9 mouse cellular contexts compared by ENCODE assay signal in the genomic region with DNA sequence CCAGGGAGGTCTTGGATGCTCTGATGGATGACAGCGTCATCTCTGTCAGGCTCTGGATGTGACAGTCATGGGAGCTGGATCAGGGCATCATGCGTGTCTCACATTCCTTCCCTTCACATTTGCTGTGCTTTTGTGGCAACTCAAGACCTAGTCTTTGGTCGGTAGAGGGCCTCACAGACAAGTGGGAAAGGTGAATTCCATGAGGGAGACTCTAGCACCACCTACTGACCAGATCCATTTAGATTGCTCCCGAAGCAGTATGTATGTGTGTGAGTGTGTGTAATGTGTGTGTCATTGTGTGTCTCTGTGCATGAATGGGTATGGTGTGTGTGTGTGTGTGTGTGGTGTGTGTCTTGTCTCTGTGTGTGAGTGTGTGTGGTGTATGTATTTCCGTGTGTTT. TPM values are rescaled to one million over a fixed set of nuclear protein-coding genes. Genes with fewer than 3 reads are reported as not detected.
DNase-seq lines count a peak whose midpoint lies in the region; ATAC-seq and TF ChIP-seq lines count a peak whose summit lies in the region.
"Had no signal": no experiment of that assay in that cellular context is flagged by ENCODE, and none has a peak within 500 bp of the region (broad histone marks: within the 10 kb centered on the region; RNA-seq: fewer than 3 reads in every experiment).

No protein-coding gene starts in this region.

- ATAC-seq in heart, postnatal 0 days (ENCODE audit: insufficient read depth, low read depth), result peak; percentile 56; the same call in 1 of the 2 replicates

- H3K27me3 ChIP-seq in E14TG2a.4 (ENCODE audit: insufficient read depth, low read length), result no peaks in the 10 kb centered on the region
- peaks cover 5% of the 10 kb centered on the region; the same call in 1 of the 2 replicates for H3K27me3 ChIP-seq in heart, postnatal 0 days (ENCODE audit: control insufficient read depth, insufficient read depth, low read length)
- H3K27me3 ChIP-seq: liver, embryonic 13.5 days had no signal

- peaks cover 59% of the 10 kb centered on the region for H3K4me1 ChIP-seq in E14TG2a.4 (replicated peaks; ENCODE audit: low read depth, low read length)
- no peaks in the 10 kb centered on the region for H3K4me1 ChIP-seq in heart, postnatal 0 days (ENCODE audit: control insufficient read depth, insufficient read depth)
- H3K4me1 ChIP-seq: liver, embryonic 13.5 days had no signal

- peak; percentile 63 for TF ChIP-seq CTCF in E14TG2a.4 (conservative IDR thresholded peaks at IDR 0.05; ENCODE audit: low read length)
- TF ChIP-seq CTCF in heart, postnatal 0 days (IDR thresholded peaks at IDR 0.05; ENCODE audit: low read depth), result peak; percentile 99

- TF ChIP-seq EP300 in heart, postnatal 0 days (IDR thresholded peaks at IDR 0.05; ENCODE audit: low read depth), result no peak

- no peak overlapping the region for H3K9ac ChIP-seq in heart, postnatal 0 days (replicated peaks; ENCODE audit: low read depth, low read length)
- H3K9ac ChIP-seq: liver, embryonic 13.5 days had no signal

- peaks cover 89% of the 10 kb centered on the region for H3K36me3 ChIP-seq in E14TG2a.4 (ENCODE audit: insufficient read depth, low read length)
- peaks cover 4% of the 10 kb centered on the region; the same call in 1 of the 2 replicates for H3K36me3 ChIP-seq in heart, postnatal 0 days (replicated peaks; ENCODE audit: control insufficient read depth, insufficient read depth, low read length)
- H3K36me3 ChIP-seq: liver, embryonic 13.5 days had no signal

- H3K4me3 ChIP-seq in E14TG2a.4 (replicated peaks; ENCODE audit: low read length), result no peak overlapping the region
- no peak overlapping the region for H3K4me3 ChIP-seq in heart, postnatal 0 days (ENCODE audit: low read depth, low read length)
- H3K4me3 ChIP-seq: liver, embryonic 13.5 days had no signal

- no peaks in the 10 kb centered on the region for H3K9me3 ChIP-seq in E14TG2a.4 (ENCODE audit: low read length)
- no peaks in the 10 kb centered on the region for H3K9me3 ChIP-seq in heart, postnatal 0 days (replicated peaks; ENCODE audit: control insufficient read depth, low read length)
- H3K9me3 ChIP-seq: liver, embryonic 13.5 days had no signal

- no peak overlapping the region for H3K27ac ChIP-seq in heart, postnatal 0 days (ENCODE audit: low read depth)
- H3K27ac ChIP-seq: liver, embryonic 13.5 days had no signal

- no peak overlapping the region for H3K4me2 ChIP-seq in heart, postnatal 0 days (ENCODE audit: low read depth, low read length)
- H3K4me2 ChIP-seq: liver, embryonic 13.5 days had no signal

- DNase-seq in adrenal gland, adult 2 months, result peak; percentile 60
- DNase-seq in adrenal gland, postnatal 25 days, result no peak
- peak; percentile 83 to 87 for DNase-seq in cerebellum, postnatal 14 days
- peak; percentile 81 for DNase-seq in heart, postnatal 0 days (ENCODE audit: low spot score)
- DNase-seq in kidney, postnatal 36 days, result peak; percentile 77 to 79
- peak; percentile 87 for DNase-seq in lung, postnatal 10 days
- peak; percentile 55 for DNase-seq in testis, postnatal 10 days (ENCODE audit: low spot score)
- DNase-seq: liver, embryonic 13.5 days had no signal

- 48% methylated on average over 5 of the region's 5 CpGs for WGBS in heart, postnatal 0 days

RNA-seq across cellular contexts. Expression of gene Fbln1, which starts 43.5 kb away (rescaled TPM):
- total RNA-seq in adrenal gland, adult 2 months (2021), result 10 to 100 TPM; 34.0 to 38.5 TPM
- polyA plus RNA-seq in adrenal gland, adult 2 months (2012; rRNA removed), result 37.6 and 42.1 TPM in 2 replicates
- 33.0 and 37.1 TPM in 2 replicates for total RNA-seq in adrenal gland, postnatal 25 days (2021)
- 81.1 and 85.9 TPM in 2 replicates for total RNA-seq in heart, postnatal 0 days (2014; rRNA removed; ENCODE audit: low replicate concordance)
- 52.9 and 62.6 TPM in 2 replicates for polyA plus RNA-seq in heart, postnatal 0 days (2015; fragmentation: Nextera tagmentation; extraction: Ambion mirVana)
